Mouse (Mus musculus): Measurements from ENCODE around the gene Abhd4. TPM values are rescaled to one million over a fixed set of nuclear protein-coding genes. Genes with fewer than 3 reads are reported as not detected.

Abhd4 gene
- total RNA-seq, 2 experiments from 2014 or later, result 23.2 to 24.8 TPM

GRCm38 (mm10) chr14:54284839-54285238 is 30.9 kb downstream of the Abhd4 start, which contains the start of gene Olfr49:
Gene Olfr49 (minus strand): TSS chr14:54284939.
- DNase-seq, result no peak

DNA sequence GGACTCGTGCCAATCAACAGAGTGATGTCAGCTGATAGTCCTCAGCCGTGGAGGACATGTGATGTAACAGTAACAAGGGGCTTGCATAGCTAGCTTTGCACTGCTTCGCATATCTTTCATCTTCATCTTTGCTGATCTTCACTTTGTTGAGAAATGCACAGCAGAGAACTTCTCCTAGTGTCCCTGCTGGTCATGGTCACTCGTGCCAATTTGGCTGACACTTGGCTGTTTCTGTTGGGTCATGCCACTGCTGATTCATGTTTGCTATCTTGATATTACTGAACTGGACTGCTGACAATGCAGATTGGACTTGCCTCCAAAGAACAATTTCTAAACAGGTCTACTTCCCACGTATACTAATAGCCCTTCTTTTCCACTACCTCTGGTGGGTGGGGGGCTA is 46.1 kb downstream of the Abhd4 start:
- no peak for DNase-seq

DNA sequence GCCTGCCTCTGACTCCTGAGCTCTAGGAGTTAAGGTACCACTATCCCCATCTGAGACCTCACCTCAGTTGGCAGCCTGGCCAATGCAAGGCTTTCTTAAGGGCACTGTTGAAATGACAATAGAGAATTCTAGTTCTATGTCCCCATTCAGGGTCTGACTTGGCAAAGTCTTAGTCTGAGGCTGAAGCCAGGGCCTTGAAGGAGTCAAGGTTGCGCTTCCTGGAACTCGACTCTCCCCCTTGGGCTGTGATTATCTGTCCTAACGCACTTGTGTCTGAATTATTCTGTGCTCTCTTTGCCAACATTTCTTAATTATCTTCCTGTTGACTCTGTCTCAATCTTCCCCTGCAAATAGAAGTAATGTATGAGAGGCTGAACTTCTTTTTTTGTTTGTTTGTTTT is 46.7 kb downstream of the Abhd4 start:
- no peak for DNase-seq

- no peak for DNase-seq
Measured at GRCm38 (mm10) chr14:54311763-54312162, 57.8 kb downstream of the Abhd4 start.

Other genes with a start within 250 kb of the Abhd4 start
- 10 to 100 TPM; 75.9 to 77.3 TPM for gene Dad1, start 84 bp upstream of the Abhd4 start, total RNA-seq (2021)
- gene Olfr49, start 30.8 kb downstream of the Abhd4 start, total RNA-seq (2021), result not detected
- gene Oxa1l, start 106.6 kb downstream of the Abhd4 start, total RNA-seq (2021), result 10 to 100 TPM; 64.1 to 65.5 TPM
- 1 to 10 TPM; 3.1 to 5.5 TPM for gene Slc7a7, start 163.6 kb downstream of the Abhd4 start, total RNA-seq (2021)
- gene Mrpl52, start 172.7 kb downstream of the Abhd4 start, total RNA-seq (2021), result 100 to 1,000 TPM; 141 to 159 TPM
- gene Mmp14, start 177.4 kb downstream of the Abhd4 start, total RNA-seq (2021), result 100 to 1,000 TPM; 115 to 167 TPM
- gene Lrp10, start 209.9 kb downstream of the Abhd4 start, total RNA-seq (2021), result 10 to 100 TPM; 36.3 to 39.5 TPM
- under 1 TPM in 1 of 2 experiments, not detected in 1; 0.14 TPM for gene Rem2, start 221.9 kb downstream of the Abhd4 start, total RNA-seq (2021)